Mouse (Mus musculus) heart, embryonic 11.5 days (tissue): ENCODE data around the gene Asb6. TPM values are rescaled to one million over a fixed set of nuclear protein-coding genes. Genes with fewer than 3 reads are reported as not detected.

ENCODE experiments used
- ATAC-seq: fragments of 200-750 bp; cut with Nextera tagmentation; replicated peaks from 2 replicates; pipeline ENCODE4 v1.8.0; 2017; ENCODE audit warnings: moderate library complexity; ENCODE audit not compliant: insufficient number of reproducible peaks, low FRiP score, low TSS enrichment
- H3K27ac ChIP-seq: fragments of 300-500 bp; sonication (generic); 2 replicates; pipeline ENCODE4 v1.5.1; 2014; ENCODE audit warnings: mild to moderate bottlenecking, low read depth, low read length
- H3K27me3 ChIP-seq: fragments of 300-500 bp; sonication (generic); 2 replicates; pipeline ENCODE4 v1.6.1; 2014; ENCODE audit warnings: mild to moderate bottlenecking, low read length, mixed read lengths; ENCODE audit not compliant: control insufficient read depth, insufficient read depth
- H3K36me3 ChIP-seq: fragments of 300-500 bp; sonication (generic); 2 replicates; pipeline ENCODE4 v1.6.1; 2014; ENCODE audit warnings: mild to moderate bottlenecking, low read length, moderate library complexity, mixed read lengths; ENCODE audit not compliant: control insufficient read depth, insufficient read depth
- H3K4me1 ChIP-seq: fragments of 300-500 bp; sonication (generic); 2 replicates; pipeline ENCODE4 v1.6.1; 2014; ENCODE audit warnings: low read length; ENCODE audit not compliant: control insufficient read depth, insufficient read depth
- H3K4me2 ChIP-seq: fragments of 300-500 bp; sonication (generic); 2 replicates; pipeline ENCODE4 v1.6.1; 2014; ENCODE audit warnings: mild to moderate bottlenecking, moderate library complexity
- H3K4me3 ChIP-seq: fragments of 300-500 bp; sonication (generic); 2 replicates; pipeline ENCODE4 v1.5.1; 2014; ENCODE audit warnings: low read depth, low read length
- H3K9ac ChIP-seq: fragments of 300-500 bp; sonication (generic); 2 replicates; pipeline ENCODE4 v1.6.1; 2014; ENCODE audit warnings: mild to moderate bottlenecking, low read depth, low read length, moderate library complexity
- H3K9me3 ChIP-seq: fragments of 300-500 bp; sonication (generic); replicated peaks from 2 replicates; pipeline ENCODE4 v1.6.1; 2016; ENCODE audit warnings: low read length; ENCODE audit not compliant: control insufficient read depth
- WGBS: fragments of 180-500 bp; shearing (Covaris S2); extraction: QIAGEN DNeasy Blood & Tissue Kit; methylation state at CpG from one replicate; pipeline ENCODE4 v1.1.7; 2014; ENCODE audit not compliant: insufficient replicate concordance; 5-methylcytosine and 5-hydroxymethylcytosine counted together
- polyA plus RNA-seq: library from polyadenylated mRNA; unstranded; fragments of >200 nt; fragmentation: Nextera tagmentation; extraction: Ambion mirVana; gene quantifications from 2 replicates; pipeline ENCODE4 v1.2.1, GENCODE M21; 2014

Gene Asb6
- polyA plus RNA-seq, 1 experiment from 2014 or later, result 20.2 TPM

DNA sequence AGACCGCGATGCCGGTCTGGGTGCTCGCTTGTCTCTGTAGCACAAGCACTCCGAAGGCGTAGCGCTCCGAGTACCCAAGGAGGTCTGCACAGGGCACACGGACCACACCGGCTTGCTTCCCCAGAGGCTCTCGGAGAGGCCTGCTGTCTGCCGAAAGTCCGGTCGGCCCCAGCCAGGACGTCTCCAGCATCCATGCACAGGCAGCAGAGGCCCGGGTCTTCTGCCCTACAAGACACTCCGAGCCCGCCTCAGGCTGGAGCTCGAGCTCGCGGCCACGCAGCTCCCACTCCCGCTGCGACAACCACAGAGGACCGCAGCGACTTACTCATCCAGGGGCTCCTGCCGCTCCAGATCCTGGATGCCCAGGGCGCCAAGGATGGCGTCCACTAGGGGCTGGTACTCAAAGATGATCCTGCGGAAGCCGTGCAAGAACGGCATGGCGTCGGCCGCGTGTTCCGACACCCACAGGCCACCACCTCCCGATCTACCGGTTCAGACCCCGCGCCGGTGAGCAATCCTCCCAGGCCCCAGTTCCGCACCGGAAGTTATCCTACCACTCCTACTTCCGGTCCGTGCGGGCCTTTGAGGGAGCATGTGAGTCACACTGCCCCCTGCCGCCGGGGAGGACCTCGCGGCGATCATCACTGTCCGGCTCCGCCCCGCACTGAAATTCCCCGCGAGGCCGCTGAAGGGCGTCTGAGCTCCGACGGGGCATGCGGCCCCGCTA lies 2.2 kb downstream of the Asb6 start:
- Histone ChIP-seq H3K9ac (peak overlapping the region; percentile 95), H3K27ac (peak overlapping the region; percentile 85), H3K4me3 (peak overlapping the region; percentile 90), H3K9me3 (no peaks in the 10 kb centered on the region), H3K36me3 (peaks cover 28% of the 10 kb centered on the region), H3K4me2 (peak overlapping the region; percentile 96), H3K27me3 (no peaks in the 10 kb centered on the region), H3K4me1 (peaks cover 15% of the 10 kb centered on the region)
- peak; percentile 79 for ATAC-seq
- WGBS, result under 1% methylated on average over 63 of the region's 63 CpGs

DNA sequence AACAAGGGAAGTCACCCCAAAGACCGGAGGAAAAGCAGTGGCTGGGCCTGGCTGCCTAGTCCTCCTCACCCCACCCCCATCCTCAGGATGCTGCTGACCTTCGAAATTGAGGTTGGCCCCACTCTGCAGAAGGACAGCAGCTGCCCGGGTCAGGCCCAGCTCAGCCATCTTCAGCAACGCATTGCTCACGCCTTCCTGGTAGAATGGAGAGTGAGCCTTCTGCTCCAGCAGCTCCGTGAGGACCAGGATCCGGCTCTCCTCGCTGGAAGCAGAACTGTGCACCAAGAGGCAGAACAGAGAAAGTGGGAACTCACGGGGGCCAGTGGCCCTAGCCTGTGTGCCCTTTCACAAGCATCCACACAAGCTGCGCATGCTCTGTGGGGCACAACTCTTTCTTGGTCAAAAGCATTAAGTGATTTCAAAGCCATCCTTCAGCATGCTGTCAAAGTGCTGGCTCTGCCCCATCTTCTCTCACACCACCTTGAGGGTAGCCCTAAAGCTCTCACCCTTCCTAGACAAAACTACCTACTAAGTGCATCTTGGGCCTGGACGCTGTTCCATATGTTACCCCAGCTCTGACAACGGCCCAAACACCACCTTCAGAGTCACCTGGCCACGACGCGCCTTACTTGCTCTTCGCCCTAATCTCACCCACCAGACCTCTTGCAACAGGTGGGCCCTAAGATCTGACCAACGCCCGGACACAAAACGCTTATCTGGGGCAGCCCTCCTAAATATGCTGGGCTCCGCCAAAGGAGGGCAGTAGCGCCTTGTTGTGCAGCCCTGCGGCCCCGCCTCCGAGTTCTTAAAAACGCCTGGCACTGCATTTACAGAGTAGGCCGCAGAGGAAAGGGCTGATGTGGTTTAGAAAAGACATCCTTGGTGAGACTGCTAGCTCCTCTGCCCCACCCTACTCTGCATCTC lies 3.0 kb downstream of the Asb6 start:
- 34% methylated on average over 26 of the region's 26 CpGs for WGBS
- no peaks in the 10 kb centered on the region for H3K27me3 ChIP-seq
- peak overlapping the region; percentile 95 for H3K9ac ChIP-seq
- peak overlapping the region; percentile 90 for H3K4me3 ChIP-seq
- H3K27ac ChIP-seq, result peak overlapping the region; percentile 85
- H3K36me3 ChIP-seq, result peaks cover 34% of the 10 kb centered on the region
- peak overlapping the region; percentile 96 for H3K4me2 ChIP-seq
- H3K9me3 ChIP-seq, result no peaks in the 10 kb centered on the region
- H3K4me1 ChIP-seq, result peaks cover 15% of the 10 kb centered on the region
- peak; percentile 59 for ATAC-seq

DNA sequence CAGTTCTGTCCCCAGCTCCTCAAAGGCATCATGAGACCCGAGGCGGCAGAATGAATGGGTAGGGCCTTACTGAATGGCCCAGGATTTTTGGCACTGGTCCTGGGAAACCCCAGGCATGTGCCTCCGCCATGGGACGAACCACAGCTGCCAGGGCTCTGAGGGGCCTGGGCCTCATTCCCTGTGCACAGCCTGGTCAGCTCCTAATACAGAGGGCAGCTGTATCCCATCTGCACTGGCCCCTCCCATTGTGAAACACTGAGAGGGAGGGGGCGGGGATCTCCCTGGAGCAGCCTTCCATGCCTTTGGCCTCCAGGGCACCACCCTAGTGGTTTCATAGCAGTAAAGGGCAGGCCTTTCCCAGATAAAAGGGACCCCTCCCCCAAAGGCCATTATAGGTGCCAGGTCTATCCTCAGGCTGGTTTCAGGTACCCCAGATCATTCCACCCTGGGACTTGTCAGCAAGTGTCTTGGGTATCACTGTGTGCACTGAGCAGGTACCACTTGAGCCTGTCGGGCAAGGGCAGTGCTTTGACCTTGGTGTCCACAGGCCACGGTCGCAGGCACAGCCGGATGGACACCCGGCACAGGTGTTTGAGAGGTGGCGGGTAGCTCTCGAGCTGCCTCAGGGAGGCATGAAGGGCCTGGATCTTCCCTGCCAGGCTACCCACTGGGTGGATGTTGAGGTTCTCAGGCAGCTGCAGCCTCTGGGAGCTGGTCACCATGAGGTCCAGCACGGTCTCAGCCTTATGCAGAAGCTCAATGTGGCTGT lies 6.6 kb downstream of the Asb6 start:
- Histone ChIP-seq H3K27me3 (no peaks in the 10 kb centered on the region), H3K9me3 (0 out of 2 replicates have a peak, but pooled peaks cover 3% of the 10 kb centered on the region), H3K4me3 (no peak overlapping the region), H3K4me1 (peaks cover 22% of the 10 kb centered on the region), H3K9ac (0 out of 2 replicates have a peak overlapping the region, but pooled peaks have one; percentile 8), H3K27ac (no peak overlapping the region), H3K4me2 (no peak overlapping the region), H3K36me3 (peaks cover 57% of the 10 kb centered on the region)
- no peak for ATAC-seq
- WGBS, result 74% methylated on average over 13 of the region's 13 CpGs

DNA sequence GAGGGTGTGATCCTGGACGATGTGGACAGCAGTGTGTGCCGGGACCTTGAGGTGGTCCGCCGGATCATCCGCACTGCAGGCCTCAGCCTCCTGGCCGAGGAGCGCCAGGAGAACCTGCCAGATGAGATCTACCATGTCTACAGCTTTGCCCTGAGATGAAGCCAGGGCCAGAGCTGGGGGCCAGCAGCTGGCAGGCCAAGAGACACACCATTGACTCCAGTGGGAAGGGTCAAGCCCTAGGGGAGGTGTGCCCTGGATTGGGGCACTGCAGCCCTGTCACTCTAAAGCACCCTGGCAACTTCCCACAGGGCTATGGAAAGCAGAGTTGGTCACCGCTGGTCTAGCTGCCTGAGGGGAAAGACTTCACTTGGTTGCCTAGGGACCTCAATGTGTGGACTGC lies 7.7 kb downstream of the Asb6 start:
- ATAC-seq, result no peak
- Histone ChIP-seq H3K4me2 (no peak overlapping the region), H3K4me3 (no peak overlapping the region), H3K9ac (no peak overlapping the region), H3K9me3 (0 out of 2 replicates have a peak, but pooled peaks cover 3% of the 10 kb centered on the region), H3K36me3 (peaks cover 59% of the 10 kb centered on the region), H3K4me1 (peaks cover 19% of the 10 kb centered on the region), H3K27me3 (no peaks in the 10 kb centered on the region), H3K27ac (no peak overlapping the region)
- 90% methylated on average over 8 of the region's 8 CpGs for WGBS

DNA sequence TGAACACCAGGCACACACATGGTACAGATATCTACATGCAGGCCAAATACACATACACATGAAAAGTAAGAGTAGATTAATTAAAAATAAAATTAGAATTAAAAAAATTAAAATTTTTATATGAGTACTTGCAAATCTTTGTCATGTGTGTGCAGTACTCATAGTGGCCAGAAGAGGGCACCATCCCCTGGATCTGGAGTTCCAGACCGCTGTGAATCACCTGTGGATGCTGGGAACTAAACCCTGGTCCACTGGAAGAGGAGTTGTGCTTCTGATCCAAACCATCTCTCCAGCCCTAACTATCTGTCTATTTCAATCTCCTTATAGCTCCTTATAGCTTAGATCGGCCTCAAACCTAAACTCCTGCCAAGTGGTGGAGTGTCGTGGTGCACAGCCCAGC lies 9.1 kb downstream of the Asb6 start:
- WGBS, result 93% methylated on average over 3 of the region's 3 CpGs
- no peak for ATAC-seq
- Histone ChIP-seq H3K4me1 (peaks cover 10% of the 10 kb centered on the region), H3K9me3 (0 out of 2 replicates have a peak, but pooled peaks cover 3% of the 10 kb centered on the region), H3K9ac (no peak overlapping the region), H3K4me2 (no peak overlapping the region), H3K27me3 (no peaks in the 10 kb centered on the region), H3K27ac (no peak overlapping the region), H3K36me3 (peaks cover 65% of the 10 kb centered on the region), H3K4me3 (no peak overlapping the region)

DNA sequence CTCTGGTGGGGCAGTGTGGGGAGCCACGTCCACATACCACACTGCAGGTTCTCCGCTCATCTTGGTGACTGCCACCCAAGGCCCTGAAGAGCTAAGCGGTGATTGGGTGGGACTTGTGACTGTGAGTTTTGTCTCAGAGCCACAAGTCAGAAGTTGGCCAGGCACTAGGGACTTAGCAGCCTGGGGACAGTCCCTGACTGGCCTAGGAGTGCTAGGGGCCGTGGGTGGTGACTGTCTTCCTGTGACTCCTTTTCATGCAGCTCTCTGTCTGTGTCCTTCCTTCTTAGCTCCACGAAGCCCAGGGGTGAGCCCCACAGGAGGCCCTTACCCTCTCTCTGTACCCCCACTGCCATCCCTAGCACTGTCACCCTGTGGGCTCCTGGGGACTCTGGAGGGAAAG lies 10.3 kb downstream of the Asb6 start:
- no peak for ATAC-seq
- Histone ChIP-seq H3K36me3 (peaks cover 63% of the 10 kb centered on the region), H3K9me3 (0 out of 2 replicates have a peak, but pooled peaks cover 3% of the 10 kb centered on the region), H3K4me3 (no peak overlapping the region), H3K4me1 (peaks cover 10% of the 10 kb centered on the region), H3K9ac (no peak overlapping the region), H3K27ac (no peak overlapping the region), H3K4me2 (no peak overlapping the region), H3K27me3 (no peaks in the 10 kb centered on the region)
- WGBS, result 84% methylated on average over 5 of the region's 5 CpGs

DNA sequence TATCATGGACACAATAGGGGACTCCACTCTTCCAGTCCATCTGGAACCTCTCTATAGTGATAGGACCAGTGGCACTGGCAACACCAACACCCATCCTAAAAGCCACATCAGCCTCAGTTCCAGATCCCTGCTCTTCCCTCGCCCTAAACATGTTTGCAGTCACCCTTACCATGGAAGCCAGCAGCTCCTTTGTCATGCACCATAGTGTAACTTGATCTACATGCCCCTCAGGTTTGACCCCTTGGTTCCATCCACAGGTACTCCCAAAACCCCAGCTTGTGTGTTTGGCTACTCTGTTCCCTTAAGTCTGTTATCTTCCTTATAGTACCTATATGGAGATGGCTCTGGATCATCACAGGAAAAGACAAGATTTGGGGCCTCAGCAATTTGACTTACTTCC lies 13.8 kb downstream of the Asb6 start:
- no peak for ATAC-seq
- H3K27ac ChIP-seq, result no peak overlapping the region
- H3K9me3 ChIP-seq, result 0 out of 2 replicates have a peak, but pooled peaks cover 3% of the 10 kb centered on the region
- H3K4me2 ChIP-seq, result no peak overlapping the region
- no peak overlapping the region for H3K9ac ChIP-seq
- peaks cover 7% of the 10 kb centered on the region for H3K4me1 ChIP-seq
- H3K27me3 ChIP-seq, result no peaks in the 10 kb centered on the region
- WGBS, result 89% methylated on average over 1 of the region's 1 CpGs
- no peak overlapping the region for H3K4me3 ChIP-seq
- peaks cover 39% of the 10 kb centered on the region for H3K36me3 ChIP-seq

DNA sequence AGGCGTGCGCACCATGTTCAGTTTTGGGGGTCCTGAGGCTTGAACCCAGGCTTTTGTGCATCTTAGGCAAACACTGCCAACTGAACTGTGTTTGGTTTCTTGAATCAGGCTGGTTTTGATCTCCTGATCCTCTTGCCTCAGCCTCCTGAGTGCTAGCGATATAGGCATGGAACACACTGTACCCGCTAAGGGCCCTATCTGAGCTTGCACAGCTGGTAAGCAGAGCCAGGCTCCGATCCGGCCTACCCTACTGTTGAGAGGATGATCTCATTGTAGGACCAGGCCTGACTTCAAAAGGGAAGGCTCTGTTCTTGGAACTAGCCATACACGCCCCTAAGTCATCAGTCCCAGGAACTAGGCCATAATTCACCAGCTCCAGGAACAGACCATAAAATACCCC lies 19.6 kb downstream of the Asb6 start:
- no peaks in the 10 kb centered on the region for H3K27me3 ChIP-seq
- H3K27ac ChIP-seq, result no peak overlapping the region
- 82% methylated on average over 7 of the region's 7 CpGs for WGBS
- no peak overlapping the region for H3K4me2 ChIP-seq
- H3K4me3 ChIP-seq, result no peak overlapping the region
- H3K9me3 ChIP-seq, result no peaks in the 10 kb centered on the region
- peaks cover 5% of the 10 kb centered on the region for H3K36me3 ChIP-seq
- no peak for ATAC-seq
- H3K9ac ChIP-seq, result no peak overlapping the region
- peaks cover 11% of the 10 kb centered on the region; the same call in 1 of the 2 replicates for H3K4me1 ChIP-seq
